Mouse (Mus musculus) ES-E14 (cell line): Measurements from ENCODE around the gene H2afj.

ENCODE experiments used
- HCFC1 ChIP-seq: IDR thresholded peaks from 2 replicates; pipeline ENCODE4 v1.6.1; 2012; ENCODE audit warnings: low read length, inconsistent platforms, borderline replicate concordance; ENCODE audit not compliant: insufficient read depth
- MAFK ChIP-seq: IDR thresholded peaks from 2 replicates; pipeline ENCODE4 v1.6.1; 2014; ENCODE audit warnings: mild to moderate bottlenecking, low read depth, low read length, inconsistent platforms; ENCODE audit not compliant: insufficient read depth
- ZC3H11A ChIP-seq: IDR thresholded peaks from 2 replicates; pipeline ENCODE4 v1.6.1; 2012; ENCODE audit warnings: low read depth, mild to moderate bottlenecking, inconsistent platforms, low read length, borderline replicate concordance

GRCm38 (mm10) chr6:136858420-136858819 lies 50.4 kb downstream of the H2afj start:
- TF ChIP-seq HCFC1 (no peak), MAFK (no peak), ZC3H11A (no peak)
